Mouse (Mus musculus) left cerebral cortex, postnatal 10 days (tissue): ENCODE data around the gene Asb5. TPM values are rescaled to one million over a fixed set of nuclear protein-coding genes. Genes with fewer than 3 reads are reported as not detected.
A peak's percentile ranks its signal among the peaks of the same experiment; 100 is the strongest.
"Not testable (repeated sequence)": the region's sequence is repeated elsewhere in the genome, so short reads cannot be mapped to it uniquely, and the experiment has no call there.

ENCODE experiments used
- DNase-seq, 2 experiments: peaks; one replicate each; pipeline ENCODE4 v3.0.0; 2021 to 2022; ENCODE audit warnings: low spot score in 2 of 2, mixed read lengths in 1 of 2; ENCODE audit errors: extremely low spot score in 1 of 2
- intact Hi-C: fragments of 180-260 bp; cut with DNase I; formaldehyde crosslinking; loops from one replicate; pipeline ENCODE4 v1.15.1; 2025
- total RNA-seq, 2 experiments: library from RNA; stranded (reverse); gene quantifications; 2 replicates each; pipeline ENCODE4 v1.2.3; 2021

Gene Asb5
- 1 to 10 TPM; 1.9 to 2.1 TPM for total RNA-seq

DNA sequence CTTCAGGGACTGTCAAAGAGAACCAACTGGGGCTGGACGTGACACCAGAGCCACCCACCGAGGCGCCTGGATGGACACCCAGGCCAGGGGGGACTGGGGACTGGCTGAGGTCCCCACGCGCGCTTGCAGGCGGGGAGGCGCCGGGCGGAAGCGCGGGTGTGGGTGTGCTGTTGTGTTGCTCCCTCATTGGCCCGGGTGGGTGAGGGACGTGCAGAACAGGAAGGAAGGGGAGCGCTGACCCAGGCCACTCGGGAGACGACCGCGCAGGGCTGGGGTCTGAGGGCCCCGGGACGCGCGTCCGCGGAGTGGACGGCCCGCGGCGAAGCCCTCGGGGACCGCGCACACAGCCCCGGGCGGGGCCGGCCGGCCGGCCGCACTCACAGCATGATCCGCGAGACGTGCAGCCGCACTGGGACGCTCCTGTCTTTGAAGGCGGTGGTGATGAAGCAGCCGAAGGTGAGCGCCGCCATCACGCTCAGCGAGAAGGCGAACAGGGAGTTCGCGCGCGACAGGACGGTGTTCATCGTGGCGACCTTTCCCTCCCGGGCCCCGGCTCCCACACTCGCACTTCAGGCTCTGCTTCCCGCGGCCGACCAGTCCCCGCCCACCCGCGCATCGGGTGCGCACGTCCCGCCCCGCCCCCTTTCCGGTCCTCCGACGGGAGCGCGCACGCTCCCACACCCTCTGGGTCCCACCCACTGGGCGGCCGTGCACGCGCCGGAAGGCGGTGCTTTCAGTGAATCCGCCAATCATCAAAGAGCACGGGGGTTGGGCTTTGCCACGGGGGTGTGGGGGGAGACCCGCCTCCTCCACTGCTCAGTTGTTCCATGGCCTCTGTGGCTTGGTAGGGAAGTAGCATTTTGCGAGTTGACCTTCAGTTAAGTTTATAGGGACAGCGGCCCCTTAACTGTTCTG is at the start of gene Asb5, which contains the start of gene Spcs3:
Asb5 (plus strand) TSS at position 199 of the 915 bp plus-strand sequence.
Spcs3 (minus strand) TSS at position 617 of the 915 bp plus-strand sequence.
- peak; percentile 94 to 98 for DNase-seq
- intact Hi-C loops, result no loop called here

DNA sequence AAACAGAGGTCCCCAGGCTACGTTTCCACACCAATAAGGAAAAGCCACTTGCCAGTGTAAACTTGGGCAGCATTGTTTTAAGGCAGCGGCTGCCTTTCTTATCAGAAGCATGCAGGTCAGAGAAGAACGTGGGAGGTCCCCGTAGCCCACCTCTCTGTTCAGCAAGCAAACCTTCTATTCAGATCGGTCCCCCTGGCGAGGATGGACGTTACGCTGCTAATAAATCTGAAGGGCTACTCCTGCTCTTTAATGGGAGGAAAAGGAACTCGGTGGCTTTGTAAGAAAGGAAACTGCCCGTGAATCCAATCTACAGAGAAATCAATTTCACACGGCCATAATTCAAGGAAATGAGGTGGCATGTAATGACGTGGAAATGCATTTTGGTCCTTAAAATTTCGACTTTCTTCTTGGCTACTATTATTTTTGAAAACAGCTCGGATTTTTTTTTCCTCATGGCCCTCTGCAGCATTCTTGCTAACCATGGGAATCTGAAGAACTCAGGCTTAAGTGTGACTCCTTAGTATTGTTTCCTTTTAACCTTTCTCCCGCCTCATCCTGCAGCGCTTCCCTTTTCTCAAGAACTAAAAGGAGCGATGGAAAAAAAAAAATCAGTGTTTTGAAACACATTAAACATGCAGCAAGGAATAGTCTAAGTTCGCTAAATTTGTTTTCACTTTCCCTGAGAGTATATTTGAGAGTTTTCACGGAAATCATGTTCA is 42.7 kb upstream of the Asb5 start:
- DNase-seq, result no peak
- intact Hi-C loops, result loop anchor here (10.0 kb wide), 1 partner anchor 412 kb away; the partner anchor contains the start of gene Vegfc

DNA sequence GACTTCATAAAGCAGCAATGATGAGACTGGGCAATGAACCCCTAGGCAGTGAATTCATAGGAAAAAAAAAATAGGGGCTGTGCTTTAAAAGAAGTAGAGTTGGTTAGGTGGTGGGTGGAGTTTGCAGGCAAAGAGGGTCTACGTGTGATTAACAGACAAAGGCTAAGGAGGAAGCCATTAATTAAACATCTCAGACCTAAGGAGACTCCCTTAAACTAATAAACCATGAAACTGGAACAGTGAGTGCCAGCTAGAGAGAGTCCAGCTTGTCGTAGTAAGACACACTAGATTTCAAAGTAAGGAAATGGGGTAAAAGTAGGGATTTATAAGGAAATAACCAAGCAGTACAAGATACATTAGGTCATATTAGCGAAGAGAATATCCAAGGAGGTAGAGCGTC is 40.9 kb upstream of the Asb5 start:
- DNase-seq, result no peak
- intact Hi-C loops, result loop anchor here (10.0 kb wide), 1 partner anchor 414 kb away; the partner anchor contains the start of gene Vegfc

DNA sequence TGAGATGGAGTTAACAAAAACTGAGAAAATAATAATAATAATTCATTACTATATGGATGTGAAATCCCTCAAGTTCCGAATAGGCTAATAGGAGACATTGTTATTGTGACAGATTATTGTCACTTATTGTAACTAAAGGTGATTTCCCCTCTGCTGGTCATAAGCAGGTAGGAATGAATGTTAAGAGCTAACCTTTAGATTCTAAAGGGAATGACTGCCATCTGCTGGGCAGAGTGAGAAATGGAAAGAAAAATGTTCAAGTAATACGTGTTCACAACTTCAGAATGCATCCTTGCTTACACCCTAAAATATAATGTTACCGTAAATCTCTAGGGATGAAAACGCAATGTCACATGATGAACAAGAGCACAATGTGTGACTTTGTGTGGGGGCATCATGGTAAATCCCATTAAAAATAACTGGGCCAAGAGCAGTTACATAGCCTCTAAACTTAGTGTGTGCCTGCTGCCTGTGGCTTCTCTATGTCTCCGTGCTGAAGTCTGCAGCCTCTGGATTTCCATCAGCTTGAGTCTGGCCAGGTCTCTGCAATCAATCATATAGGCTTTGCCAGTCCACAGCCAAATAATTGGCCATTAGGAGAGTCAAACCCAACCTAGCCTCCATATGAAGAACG is 38.2 kb upstream of the Asb5 start:
- DNase-seq, result peak; percentile 36 to 60
- intact Hi-C loops, result loop anchor here (10.0 kb wide), 2 partner anchors 616 to 806 kb away; no protein-coding TSS in a partner anchor

DNA sequence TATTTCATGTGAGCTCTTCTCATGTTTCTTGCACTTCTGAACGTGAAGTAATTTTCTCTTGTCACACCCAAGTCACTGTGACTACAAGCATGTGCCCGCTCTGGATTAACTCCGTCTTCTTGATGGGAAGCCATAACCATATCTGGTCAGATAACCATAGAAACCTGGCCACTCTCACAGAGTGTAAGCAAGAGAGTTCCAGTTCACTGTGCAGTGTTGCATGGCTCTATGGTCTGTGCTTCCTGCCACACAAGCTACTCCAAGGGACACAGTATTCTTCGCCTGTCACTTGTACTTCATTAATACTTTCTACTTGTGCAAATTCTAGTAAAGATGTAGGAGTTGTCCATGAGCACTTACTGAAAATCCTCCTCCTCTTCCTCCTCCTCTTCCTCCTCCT is 37.4 kb upstream of the Asb5 start:
- intact Hi-C loops, result loop anchor here (10.0 kb wide), 2 partner anchors 617 to 807 kb away; no protein-coding TSS in a partner anchor
- DNase-seq, result no peak

DNA sequence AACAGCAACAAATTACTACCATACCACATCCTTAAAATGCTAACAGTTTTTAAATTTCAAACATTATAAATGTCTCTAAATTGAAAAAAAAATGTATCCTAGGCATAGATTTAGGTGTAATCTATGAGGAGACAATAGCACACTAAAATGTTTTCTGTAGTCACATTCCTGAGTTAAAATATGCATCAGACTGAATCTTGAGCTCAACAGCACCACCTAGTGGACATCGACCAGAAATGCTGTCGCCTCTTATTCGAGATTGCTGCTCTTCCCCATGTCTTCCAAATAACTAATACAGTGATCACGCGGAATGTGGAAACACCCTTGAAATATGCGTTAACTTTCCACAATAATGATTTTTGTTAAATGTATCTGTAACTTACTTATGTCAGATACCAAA is 36.3 kb upstream of the Asb5 start:
- intact Hi-C loops, result loop anchor here (10.0 kb wide), 2 partner anchors 618 to 808 kb away; no protein-coding TSS in a partner anchor

DNA sequence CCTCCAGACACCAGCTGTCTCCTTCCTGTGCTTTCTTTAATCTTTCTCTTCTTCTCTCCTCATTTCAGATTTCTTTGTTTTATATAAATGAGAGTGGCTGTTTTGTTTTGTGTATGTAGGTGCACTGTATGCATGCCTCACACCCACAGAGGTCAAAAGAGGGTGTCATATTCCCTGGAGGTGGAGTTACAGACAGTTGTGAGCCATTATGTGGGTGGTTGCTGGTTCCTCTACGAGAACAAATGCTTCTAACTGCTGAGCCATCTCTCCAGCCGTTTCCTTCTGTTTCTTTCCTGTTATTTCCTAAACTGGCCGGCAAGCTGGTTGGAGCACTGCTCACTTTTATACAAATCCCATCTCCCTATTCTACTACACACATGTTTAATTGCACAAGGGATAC is 35.5 kb upstream of the Asb5 start:
- intact Hi-C loops, result loop anchor here (10.0 kb wide), 2 partner anchors 619 to 809 kb away; no protein-coding TSS in a partner anchor
- no peak for DNase-seq

More for the DNA sequence above, 36.3 kb upstream of the Asb5 start:
- peak; percentile 29 to 53 for DNase-seq

DNA sequence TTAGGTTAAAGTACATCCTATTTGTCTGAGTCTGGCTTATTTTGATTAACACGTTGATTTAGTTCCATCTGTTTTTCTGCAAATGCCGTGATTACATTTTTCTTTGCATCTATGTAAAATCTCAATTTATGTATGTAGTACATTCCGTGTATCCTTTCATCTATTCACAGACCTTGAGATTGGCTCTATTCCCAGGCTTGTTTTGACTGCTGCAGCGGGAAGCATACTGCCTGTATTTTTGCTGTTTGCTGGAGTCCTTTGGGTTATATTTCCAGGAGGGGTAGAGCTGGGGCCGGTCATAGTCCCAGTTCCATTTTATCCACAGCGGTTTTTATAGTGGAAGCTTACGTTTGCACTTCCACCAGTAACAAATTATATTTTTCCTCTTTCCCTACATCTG is 26.3 kb upstream of the Asb5 start:
- DNase-seq, result no peak
- intact Hi-C loops, result no loop called here

DNA sequence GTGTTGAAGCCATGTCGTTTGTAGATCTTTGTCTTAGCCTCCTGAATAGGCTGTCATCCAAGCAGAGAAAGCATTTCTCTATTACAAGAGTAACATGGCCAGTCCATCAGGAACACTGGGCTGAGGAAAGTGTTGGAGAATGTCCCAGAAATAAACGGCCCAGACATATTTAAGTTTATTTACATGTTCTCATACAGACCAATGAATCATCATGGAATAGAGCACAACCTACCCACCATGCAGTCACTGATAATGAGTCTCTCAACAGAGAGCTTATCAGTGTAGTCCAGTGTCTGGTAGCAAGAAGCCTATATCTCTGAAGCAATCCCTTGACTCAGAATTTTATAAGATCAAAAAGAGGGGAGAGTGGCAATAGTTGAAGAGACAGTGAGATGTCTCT is 24.3 kb upstream of the Asb5 start:
- intact Hi-C loops, result no loop called here
- no peak for DNase-seq

DNA sequence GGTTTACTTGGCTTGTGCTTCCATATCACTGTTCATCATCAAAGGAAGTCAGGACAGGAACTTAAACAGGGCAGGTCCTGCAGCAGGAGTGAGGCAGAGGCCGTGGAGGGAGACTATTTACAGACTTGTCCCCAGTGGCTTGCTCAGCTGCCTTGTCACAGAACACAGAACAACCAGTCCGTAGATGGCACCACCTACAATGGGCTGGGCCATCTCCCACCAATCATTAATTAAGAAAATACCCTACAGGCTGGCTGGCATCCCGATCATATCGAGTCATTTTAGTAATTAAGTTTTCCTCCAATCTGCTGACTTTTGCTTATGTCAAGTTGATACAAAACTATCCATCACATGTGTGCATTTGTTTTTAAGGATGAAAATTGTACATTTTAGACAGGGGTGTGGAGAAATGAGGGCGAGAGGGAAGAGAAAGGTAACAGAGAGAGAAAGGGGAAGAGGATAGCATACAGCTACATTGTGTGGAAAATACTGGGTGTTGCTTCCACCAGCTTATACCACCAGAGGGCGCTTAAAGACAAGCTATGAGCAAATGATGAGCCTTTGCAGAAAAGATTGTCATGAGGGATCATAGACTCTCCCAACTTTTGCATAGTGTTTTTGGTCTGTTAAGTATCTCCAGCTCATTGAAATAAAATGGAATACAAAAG is 21.8 kb upstream of the Asb5 start:
- intact Hi-C loops, result loop anchor here (2.0 kb wide), 1 partner anchor 153 kb away; no protein-coding TSS in a partner anchor
- peak; percentile 77 to 91 for DNase-seq

DNA sequence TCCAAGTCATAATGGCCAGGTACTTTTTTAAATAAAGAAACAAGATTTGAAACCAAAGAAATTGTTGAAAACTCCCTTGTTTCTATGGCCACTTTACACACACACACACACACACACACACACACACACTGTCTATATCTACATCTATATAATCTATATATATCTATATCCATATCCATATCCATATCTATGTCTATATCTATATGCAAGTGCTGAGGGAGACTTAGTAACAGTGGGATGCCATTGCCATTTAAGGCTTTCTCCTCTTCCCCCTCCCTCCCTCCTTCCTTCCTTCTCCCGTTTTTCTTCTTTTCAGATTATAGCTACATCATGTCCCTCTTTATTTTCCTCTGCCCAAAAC is 21.3 kb upstream of the Asb5 start:
- intact Hi-C loops, result loop anchor here (2.0 kb wide), 1 partner anchor 153 kb away; no protein-coding TSS in a partner anchor

DNA sequence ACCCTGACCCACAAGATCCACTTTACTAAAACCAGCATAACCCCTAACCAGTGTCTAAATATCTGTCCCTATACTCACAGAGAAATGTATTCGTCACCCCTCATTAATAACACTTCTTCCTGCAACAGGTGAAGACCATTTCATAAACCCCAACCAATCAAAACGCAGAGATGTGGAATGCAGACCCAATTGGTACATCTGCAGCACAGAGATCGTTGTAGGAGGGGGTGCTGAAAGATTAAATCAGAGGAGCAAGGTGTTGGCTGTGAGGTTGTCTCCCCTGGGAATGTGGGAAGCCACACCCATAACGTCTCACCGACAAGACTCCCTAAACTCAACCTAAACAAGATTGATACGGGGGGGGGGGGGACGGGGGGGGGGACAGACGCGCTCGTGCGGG is 20.6 kb upstream of the Asb5 start:
- DNase-seq, result peak in 1 of 2 experiments; percentile 28
- intact Hi-C loops, result loop anchor here (2.0 kb wide), 1 partner anchor 152 kb away; no protein-coding TSS in a partner anchor

More for the DNA sequence above, 21.3 kb upstream of the Asb5 start:
- no peak for DNase-seq

DNA sequence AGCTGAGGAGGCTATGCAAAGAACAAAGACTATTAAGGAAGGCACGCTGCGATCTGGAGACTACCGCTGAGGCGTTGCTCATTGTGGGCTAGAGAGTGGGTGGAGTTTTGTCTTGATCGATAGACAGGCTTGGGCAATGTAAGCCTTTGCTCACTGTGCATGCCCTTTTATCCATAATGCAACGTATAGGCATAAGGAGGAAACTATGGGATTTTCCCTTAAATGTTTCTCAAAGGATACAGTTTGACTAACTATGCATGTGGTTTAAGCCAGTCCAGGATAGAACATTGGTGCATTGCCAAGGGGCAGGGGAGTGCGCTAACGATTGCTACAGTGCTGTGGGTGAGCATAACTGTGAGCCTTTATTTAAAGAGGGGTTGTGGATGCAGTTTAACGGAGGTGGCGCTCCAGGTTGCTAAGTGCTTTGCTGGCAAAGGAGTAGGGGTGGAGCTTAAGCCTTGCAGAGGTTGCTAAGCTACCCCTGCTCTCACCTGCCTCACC is 20.1 kb upstream of the Asb5 start:
- intact Hi-C loops, result loop anchor here (2.0 kb wide), 1 partner anchor 152 kb away; no protein-coding TSS in a partner anchor
- peak; percentile 35 to 56 for DNase-seq

DNA sequence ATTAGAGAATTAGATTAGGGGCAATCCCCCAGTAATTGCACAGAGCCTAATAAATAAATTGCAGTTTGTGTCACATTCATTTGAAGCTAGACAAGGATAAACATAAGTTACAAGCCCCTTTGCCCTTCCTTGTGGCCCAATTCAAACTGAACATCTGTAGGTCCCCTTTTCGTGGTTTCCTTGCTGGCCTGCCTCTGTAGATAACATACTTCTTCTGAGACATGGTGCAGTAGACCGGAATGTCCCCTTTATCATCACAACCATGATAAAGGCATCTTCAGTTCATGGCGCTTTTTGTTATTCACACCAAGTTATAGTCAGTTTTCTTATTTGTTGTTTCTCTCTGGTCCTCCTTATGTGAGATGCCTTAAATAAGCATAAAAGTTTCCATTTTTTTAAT is 17.6 kb upstream of the Asb5 start:
- no peak for DNase-seq
- intact Hi-C loops, result no loop called here

DNA sequence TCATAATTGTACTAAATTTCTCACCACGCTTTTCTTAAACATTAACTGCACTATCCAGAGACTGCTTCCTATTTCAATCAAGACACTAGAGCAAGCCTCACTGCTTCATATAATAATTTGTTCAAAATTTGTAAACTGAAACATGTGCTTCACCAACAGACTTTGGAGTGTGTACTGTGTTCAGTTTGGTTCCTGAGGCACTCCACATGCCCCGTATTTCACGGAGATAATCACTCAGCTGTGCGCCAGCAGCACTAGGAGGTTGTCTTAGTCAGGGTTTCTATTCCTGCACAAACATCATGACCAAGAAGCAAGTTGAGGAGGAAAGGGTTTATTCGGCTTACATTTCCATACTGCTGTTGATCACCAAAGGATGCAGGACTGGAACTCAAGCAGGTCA is 17.2 kb upstream of the Asb5 start:
- intact Hi-C loops, DNase-seq: not testable (repeated sequence)

DNA sequence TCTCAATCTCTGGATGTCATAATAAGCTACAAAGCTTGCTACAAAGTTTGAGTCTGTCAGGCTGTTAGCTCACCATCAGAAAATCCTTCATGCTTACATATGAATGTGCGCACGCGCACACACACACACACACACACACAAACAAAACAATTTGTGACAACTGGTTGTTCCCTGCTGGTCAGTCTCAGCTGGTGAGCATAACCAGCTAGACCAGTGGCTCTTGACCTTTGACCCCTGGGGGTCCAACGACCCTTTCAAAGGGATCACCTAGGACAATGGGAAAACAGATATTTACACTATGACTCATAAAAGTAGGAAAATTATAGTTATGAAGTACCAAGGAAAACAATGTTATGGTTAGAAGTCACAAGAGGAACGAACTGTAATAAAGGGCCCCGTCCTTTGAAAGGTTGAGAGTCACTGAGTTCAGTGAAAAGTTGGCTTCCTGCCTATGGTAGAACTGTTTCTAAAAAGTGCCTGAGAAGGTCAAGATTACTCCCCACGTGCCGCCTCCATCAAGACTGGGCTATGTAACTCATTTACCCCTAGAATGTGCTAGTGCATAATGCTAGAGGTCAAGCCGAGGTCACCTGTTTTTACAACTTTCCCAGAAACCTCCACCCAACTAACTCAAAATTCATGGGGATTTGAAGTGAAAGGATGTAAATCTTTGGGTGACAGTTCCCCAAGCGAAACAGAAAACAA is 10.5 kb upstream of the Asb5 start:
- intact Hi-C loops, result no loop called here
- no peak for DNase-seq

DNA sequence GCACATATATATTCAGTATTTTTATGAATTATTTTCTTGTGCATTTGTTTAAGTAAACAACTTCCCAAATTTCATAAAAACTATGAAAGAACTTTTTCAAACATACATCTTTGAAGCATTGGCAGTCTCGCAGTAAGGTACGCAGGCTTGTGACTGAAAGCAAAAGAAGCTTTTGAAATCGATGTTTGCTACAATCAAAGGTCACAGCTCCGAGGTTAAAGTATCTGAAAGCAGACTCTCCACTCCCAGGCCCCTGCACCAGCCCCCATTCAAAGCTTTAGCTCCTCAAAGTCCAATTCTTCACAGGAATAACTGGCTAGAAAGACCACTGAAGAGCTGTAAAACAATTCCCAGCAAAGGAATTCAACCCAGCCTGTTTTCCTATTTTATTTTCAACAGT is 8.9 kb upstream of the Asb5 start:
- DNase-seq, result no peak
- intact Hi-C loops, result loop anchor here (5.0 kb wide), 1 partner anchor 142 kb away; no protein-coding TSS in a partner anchor
